Mouse (Mus musculus): ENCODE data around the gene Crebzf. TPM values are rescaled to one million over a fixed set of nuclear protein-coding genes. Genes with fewer than 3 reads are reported as not detected.

Gene Crebzf
- polyA plus RNA-seq (2014; fragmentation: Illumina TruSeq; extraction: RNeasy Lipid Tissue Mini Kit (QIAGEN cat#74804); ENCODE audit: low read depth, low replicate concordance), result 93.3 TPM

GRCm38 (mm10) chr7:90442518-90443080 is at the start of gene Crebzf:
Gene Crebzf, plus strand, starts transcription at chr7:90442729.

GRCm38 (mm10) chr7:90426020-90427001 is 16.2 kb upstream of the Crebzf start, which contains the start of gene Ccdc89:
Gene Ccdc89, plus strand, starts transcription at chr7:90426577.

GRCm38 (mm10) chr7:90456845-90457468 is 14.4 kb downstream of the Crebzf start, which contains the start of gene Tmem126a:
Gene Tmem126a, minus strand, starts transcription at chr7:90457229.

GRCm38 (mm10) chr7:90475793-90476312 is 33.3 kb downstream of the Crebzf start, which contains the start of gene Tmem126b:
Gene Tmem126b, minus strand, starts transcription at chr7:90476001.

GRCm38 (mm10) chr7:90476313-90477245 is 34.0 kb downstream of the Crebzf start, which contains the start of gene Dlg2:
Gene Dlg2, plus strand, starts transcription at chr7:90476672.

Other genes starting within 250 kb of the Crebzf start
- not detected for gene Ccdc83, start 177.0 kb upstream of the Crebzf start, polyA plus RNA-seq (2014; fragmentation: Illumina TruSeq; extraction: RNeasy Lipid Tissue Mini Kit (QIAGEN cat#74804); ENCODE audit: low read depth, low replicate concordance)
- gene Sytl2, start 140.5 kb upstream of the Crebzf start, polyA plus RNA-seq (2014; fragmentation: Illumina TruSeq; extraction: RNeasy Lipid Tissue Mini Kit (QIAGEN cat#74804); ENCODE audit: low read depth, low replicate concordance), result 45.4 TPM
- gene Ccdc89, start 16.2 kb upstream of the Crebzf start, polyA plus RNA-seq (2014; fragmentation: Illumina TruSeq; extraction: RNeasy Lipid Tissue Mini Kit (QIAGEN cat#74804); ENCODE audit: low read depth, low replicate concordance), result 0.97 TPM
- 207 TPM for gene Tmem126a, start 14.5 kb downstream of the Crebzf start, polyA plus RNA-seq (2014; fragmentation: Illumina TruSeq; extraction: RNeasy Lipid Tissue Mini Kit (QIAGEN cat#74804); ENCODE audit: low read depth, low replicate concordance)
- 80.6 TPM for gene Tmem126b, start 33.3 kb downstream of the Crebzf start, polyA plus RNA-seq (2014; fragmentation: Illumina TruSeq; extraction: RNeasy Lipid Tissue Mini Kit (QIAGEN cat#74804); ENCODE audit: low read depth, low replicate concordance)
- 6.1 TPM for gene Dlg2, start 33.9 kb downstream of the Crebzf start, polyA plus RNA-seq (2014; fragmentation: Illumina TruSeq; extraction: RNeasy Lipid Tissue Mini Kit (QIAGEN cat#74804); ENCODE audit: low read depth, low replicate concordance)